Mouse (Mus musculus) large intestine, adult 2 months (tissue): ENCODE data around the gene Llph. TPM values are rescaled to one million over a fixed set of nuclear protein-coding genes. Genes with fewer than 3 reads are reported as not detected.

Source experiments
- DNase-seq: peaks from one replicate; pipeline ENCODE4 v3.0.0-alpha.2; 2012; ENCODE audit warnings: low read depth, low spot score
- whole genome bisulfite sequencing: fragments of 180-500 bp; shearing (Covaris S2); methylation state at CpG from one replicate; pipeline ENCODE4 v1.1.7; 2018; 5-methylcytosine and 5-hydroxymethylcytosine counted together
- polyA plus RNA-seq: library from polyadenylated mRNA; depleted of rRNA; stranded (reverse); fragments of >200 nt; gene quantifications from 2 replicates; pipeline ENCODE4 v1.2.3, GENCODE M21; 2012; rRNA removed

The Llph gene
- polyA plus RNA-seq, 1 experiment: 6.4 TPM

DNA sequence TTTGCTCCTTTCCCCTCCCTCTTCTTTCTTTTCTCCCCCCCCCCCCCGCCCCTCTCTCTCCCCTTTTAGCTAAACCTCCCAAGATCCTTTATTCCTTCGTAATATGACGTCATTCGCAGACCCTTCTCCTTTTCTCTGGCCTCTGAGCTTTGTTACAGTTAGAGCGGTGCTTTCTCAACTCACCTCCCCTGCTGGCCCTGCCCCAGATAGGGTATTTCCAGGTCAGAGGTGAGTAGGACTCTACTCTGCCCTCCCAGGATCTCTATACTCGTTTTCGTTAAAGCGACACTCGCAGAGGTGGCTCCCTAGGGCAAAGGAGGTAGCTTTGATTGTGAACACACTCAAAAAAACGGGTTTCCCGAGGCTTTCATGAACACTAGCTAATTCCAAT, 45.0 kb downstream of the Llph start:
- WGBS: 34% methylated on average over 11 of the region's 11 CpGs
- no peak for DNase-seq

GRCm38 (mm10) chr10:120272270-120272883, 45.5 kb downstream of the Llph start:
- no peak for DNase-seq
- WGBS: 27% methylated on average over 19 of the region's 19 CpGs

- WGBS: 82% methylated on average over 7 of the region's 7 CpGs
- DNase-seq: no peak
Observed at GRCm38 (mm10) chr10:120273335-120273734, 46.5 kb downstream of the Llph start.

- DNase-seq: no peak
- WGBS: 81% methylated on average over 12 of the region's 12 CpGs
Observed at GRCm38 (mm10) chr10:120279482-120280128, 52.7 kb downstream of the Llph start.

DNA sequence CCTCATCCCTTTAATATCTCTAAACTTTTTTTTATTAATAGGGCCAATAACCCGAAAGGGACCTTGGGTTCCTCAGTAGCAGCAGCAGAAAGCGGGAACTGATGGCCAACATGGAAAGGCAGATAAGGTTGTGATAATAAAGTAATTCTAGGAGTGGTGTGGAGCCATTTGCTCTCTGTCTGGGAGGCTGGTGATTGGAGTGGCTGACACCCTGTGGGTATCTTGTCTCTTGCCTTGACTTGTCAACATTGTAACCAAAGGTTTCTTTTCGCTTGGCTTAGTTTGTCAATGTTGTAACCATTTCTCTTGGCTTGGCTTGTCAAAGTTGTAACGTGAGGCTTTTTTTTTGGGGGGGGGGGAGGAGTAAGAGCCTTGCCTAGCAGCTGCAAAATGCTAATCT, 53.5 kb downstream of the Llph start:
- 60% methylated on average over 4 of the region's 4 CpGs for WGBS
- DNase-seq: no peak

- 80% methylated on average over 5 of the region's 5 CpGs for WGBS
- no peak for DNase-seq
Observed at GRCm38 (mm10) chr10:120281700-120282099, 54.8 kb downstream of the Llph start.

Other genes with a start within 250 kb of the Llph start
- 4.8 and 7.4 TPM in 2 replicates for gene Helb, start 114.1 kb upstream of the Llph start, polyA plus RNA-seq
- 264 and 340 TPM in 2 replicates for gene Tmbim4, start 25.5 kb upstream of the Llph start, polyA plus RNA-seq
- 2.1 and 2.2 TPM in 2 replicates for gene Irak3, start 24.9 kb upstream of the Llph start, polyA plus RNA-seq
- gene Hmga2, start 249.4 kb downstream of the Llph start, polyA plus RNA-seq: 1.1 and 1.6 TPM in 2 replicates